Mouse (Mus musculus): ENCODE measurements around the gene Hist1h2aa.

Hist1h2aa gene

GRCm38 (mm10) chr13:23928637-23929036 lies 5.6 kb upstream of the Hist1h2aa start:
- no peak for TF ChIP-seq GATA4 (IDR thresholded peaks at IDR 0.05; ENCODE audit: insufficient replicate concordance, low read length)

GRCm38 (mm10) chr13:23930461-23930860 lies 3.8 kb upstream of the Hist1h2aa start:
- TF ChIP-seq GATA4 (IDR thresholded peaks at IDR 0.05; ENCODE audit: insufficient replicate concordance, low read length), result no peak

GRCm38 (mm10) chr13:23930904-23931303 lies 3.4 kb upstream of the Hist1h2aa start:
- no peak for TF ChIP-seq GATA4 (IDR thresholded peaks at IDR 0.05; ENCODE audit: insufficient replicate concordance, low read length)

GRCm38 (mm10) chr13:23933421-23934210 lies 646 bp upstream of the Hist1h2aa start, which contains the start of gene Hist1h2ba:
Gene Hist1h2ba (minus strand): TSS chr13:23934156.
- TF ChIP-seq GATA4 (IDR thresholded peaks at IDR 0.05; ENCODE audit: insufficient replicate concordance, low read length), result no peak

DNA sequence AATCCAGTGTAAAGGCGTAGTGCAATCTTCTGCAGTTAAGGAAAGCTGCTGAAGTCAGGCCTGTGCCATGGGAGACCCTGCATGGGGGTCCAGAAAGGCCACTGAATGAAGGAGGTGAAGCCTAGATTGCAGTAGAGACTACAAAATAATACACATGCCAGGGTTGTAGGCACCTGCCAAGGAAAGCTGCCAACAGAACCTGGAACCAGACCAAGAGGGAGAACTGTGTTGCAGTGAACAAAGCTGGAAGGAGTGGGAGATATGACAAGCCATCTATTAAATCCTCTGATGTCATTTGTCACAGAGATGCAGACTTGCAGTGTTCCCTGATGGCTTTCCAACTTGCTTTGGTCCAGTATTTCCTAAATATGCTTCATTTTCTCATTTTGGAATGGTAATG lies 4.4 kb downstream of the Hist1h2aa start:
- TF ChIP-seq GATA4 (IDR thresholded peaks at IDR 0.05; ENCODE audit: insufficient replicate concordance, low read length), result no peak

DNA sequence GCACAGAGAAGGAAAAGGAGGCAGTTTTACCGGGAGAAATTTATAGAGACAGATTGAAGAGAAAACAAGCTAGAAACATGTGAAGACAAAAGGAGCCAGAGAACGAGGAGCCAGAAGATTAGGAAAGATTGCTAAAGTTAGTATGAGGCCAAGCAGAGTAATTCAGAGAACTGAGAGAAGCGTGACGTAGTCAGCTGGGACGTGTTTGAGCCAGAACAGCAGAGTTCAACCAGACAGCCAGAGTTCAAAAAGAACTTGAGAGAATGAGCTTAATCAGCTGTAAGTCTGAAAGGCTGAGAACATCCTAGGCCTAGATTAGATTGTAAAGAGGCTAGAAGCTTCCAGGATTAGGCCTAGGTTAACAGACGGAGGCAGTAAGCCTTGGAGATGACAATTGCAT lies 6.0 kb downstream of the Hist1h2aa start:
- no peak for TF ChIP-seq GATA4 (IDR thresholded peaks at IDR 0.05; ENCODE audit: insufficient replicate concordance, low read length)

DNA sequence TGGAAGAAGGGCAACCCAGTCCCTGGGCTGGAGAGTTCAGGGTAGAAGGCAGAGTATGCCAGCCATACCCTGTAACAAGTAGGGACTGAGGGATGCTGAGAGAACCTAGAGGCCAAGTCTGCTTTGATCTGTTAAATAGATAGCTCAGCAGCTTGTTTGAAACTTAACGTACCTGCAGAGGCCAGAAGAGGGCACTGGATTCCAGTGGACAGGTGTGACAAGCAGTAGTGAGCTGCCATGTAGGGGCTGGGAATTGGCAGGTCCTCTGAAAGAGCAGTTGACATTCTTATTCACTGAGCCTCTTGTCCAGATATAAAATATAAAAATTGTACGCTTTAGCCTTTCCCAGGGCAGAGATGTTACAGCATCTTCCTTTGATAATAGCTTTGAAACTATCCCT lies 8.6 kb downstream of the Hist1h2aa start:
- TF ChIP-seq GATA4 (IDR thresholded peaks at IDR 0.05; ENCODE audit: insufficient replicate concordance, low read length), result no peak

GRCm38 (mm10) chr13:23946254-23946653 lies 12.0 kb downstream of the Hist1h2aa start:
- no peak for TF ChIP-seq GATA4 (IDR thresholded peaks at IDR 0.05; ENCODE audit: insufficient replicate concordance, low read length)

DNA sequence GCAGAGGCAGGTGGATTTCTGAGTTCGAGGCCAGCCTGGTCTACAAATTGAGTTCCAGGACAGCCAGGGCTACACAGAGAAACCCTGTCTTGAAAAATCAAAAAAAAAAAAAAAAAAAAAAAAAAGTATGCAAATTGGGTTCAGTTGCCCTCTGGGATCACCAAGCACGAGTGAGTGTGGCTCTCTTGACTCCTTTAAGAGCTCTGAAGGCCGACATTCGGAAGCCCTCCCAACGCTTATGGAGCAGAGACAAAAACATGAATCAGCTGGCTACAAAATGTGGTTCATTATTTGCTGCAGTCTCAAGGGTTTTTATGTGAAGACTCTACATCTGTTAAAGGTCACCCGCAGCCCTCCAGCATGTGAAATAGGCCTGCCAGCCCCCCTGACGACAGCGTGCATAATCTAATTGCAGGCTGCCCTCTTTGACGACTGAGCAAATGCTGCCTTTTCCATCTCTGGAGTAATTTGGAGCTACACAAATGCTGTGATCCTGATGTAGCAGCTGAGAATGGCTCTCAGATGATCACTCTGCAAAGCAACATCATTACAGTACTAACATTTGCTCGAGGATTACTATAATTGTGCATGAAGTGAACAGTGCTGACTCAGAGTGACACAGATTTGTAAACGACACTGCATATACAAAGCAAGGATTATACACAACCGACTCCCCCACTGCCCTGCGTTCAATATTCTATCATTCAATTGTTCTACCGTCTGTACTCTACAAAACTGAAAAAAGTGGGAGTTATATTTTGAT lies 15.4 kb downstream of the Hist1h2aa start:
- TF ChIP-seq GATA4 (IDR thresholded peaks at IDR 0.05; ENCODE audit: insufficient replicate concordance, low read length), result no peak

DNA sequence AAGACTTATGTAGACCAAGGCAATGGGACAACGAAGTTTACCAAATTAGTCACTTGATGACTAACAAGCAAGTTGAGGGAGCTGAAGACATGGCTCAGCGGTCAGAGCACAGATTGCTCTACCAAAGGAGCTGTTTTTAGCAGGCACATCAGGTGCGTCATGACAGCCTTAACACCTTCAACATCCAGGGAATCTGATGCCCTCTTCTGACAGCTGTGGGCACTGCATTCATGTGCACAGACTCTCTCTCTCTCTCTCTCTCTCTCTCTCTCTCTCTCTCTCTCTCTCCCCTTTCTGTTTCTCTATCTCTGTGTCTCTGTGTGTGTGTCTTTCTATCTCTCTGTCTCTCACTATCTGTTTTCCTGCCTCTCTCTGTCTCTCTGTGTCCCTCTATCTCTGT lies 16.7 kb downstream of the Hist1h2aa start:
- no peak for TF ChIP-seq GATA4 (IDR thresholded peaks at IDR 0.05; ENCODE audit: insufficient replicate concordance, low read length)

DNA sequence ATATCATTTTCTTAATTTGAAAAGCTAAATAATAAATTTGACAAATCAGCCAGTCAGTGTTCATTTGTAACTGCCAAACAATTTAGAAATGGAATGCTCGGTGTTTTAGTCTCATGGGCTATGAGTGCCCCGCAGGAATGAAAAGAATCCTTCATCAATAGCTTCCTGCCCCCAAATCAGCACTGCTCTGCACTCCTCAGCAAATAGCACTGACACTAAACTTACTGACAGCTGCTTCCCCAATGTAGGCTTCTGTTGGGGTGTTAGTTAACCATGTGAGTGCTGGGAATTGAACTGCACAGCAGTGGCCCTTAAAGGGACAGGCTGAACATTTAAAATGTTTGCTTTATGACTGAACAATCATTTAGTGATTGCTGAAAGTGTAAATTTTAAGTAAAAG lies 25.5 kb downstream of the Hist1h2aa start:
- TF ChIP-seq GATA4 (IDR thresholded peaks at IDR 0.05; ENCODE audit: insufficient replicate concordance, low read length), result no peak

DNA sequence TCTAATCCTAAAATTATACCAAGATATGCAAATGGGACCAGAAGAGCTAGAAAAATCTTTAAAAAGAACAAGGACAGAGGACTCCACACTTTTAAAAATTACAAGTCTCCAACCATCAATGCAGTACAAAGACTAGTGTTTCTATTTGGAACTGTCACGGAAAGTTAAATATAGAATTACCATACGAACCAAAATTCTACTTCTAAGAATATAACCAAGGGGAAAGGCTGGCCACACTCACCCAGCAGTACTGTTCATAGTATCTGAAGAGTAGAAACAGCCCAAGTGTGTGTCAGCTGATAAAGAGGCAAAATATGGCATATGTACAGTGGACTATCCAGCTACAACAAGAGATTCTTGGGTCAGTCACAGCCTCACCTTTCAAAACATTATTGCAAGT lies 30.6 kb downstream of the Hist1h2aa start:
- TF ChIP-seq GATA4 (IDR thresholded peaks at IDR 0.05; ENCODE audit: insufficient replicate concordance, low read length), result no peak

DNA sequence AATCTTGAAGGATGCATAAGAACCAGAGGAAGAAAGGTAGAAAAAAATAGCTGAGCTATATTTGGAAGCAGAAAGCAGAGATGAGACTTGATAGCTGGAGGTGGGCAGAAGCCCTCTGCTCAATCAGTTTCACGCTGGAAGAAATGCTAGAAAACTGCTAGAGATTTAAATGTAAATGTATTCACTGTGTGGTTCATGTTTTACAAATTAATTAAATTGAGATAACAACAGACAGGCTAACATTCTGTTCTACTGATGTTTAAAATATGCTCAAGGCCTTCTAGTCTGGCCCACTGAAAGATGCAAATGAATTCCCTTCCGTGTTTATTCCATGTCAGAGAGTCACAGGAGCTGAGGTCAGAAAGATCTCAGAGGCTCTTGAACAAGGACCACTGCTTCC lies 37.6 kb downstream of the Hist1h2aa start:
- no peak for TF ChIP-seq GATA4 (IDR thresholded peaks at IDR 0.05; ENCODE audit: insufficient replicate concordance, low read length)

- no peak for TF ChIP-seq GATA4 (IDR thresholded peaks at IDR 0.05; ENCODE audit: insufficient replicate concordance, low read length)
Measured at GRCm38 (mm10) chr13:23972271-23972670, 38.0 kb downstream of the Hist1h2aa start.

Measured in liver, adult (tissue).